7 mouse cellular contexts compared by ENCODE assay signal in the genomic region with DNA sequence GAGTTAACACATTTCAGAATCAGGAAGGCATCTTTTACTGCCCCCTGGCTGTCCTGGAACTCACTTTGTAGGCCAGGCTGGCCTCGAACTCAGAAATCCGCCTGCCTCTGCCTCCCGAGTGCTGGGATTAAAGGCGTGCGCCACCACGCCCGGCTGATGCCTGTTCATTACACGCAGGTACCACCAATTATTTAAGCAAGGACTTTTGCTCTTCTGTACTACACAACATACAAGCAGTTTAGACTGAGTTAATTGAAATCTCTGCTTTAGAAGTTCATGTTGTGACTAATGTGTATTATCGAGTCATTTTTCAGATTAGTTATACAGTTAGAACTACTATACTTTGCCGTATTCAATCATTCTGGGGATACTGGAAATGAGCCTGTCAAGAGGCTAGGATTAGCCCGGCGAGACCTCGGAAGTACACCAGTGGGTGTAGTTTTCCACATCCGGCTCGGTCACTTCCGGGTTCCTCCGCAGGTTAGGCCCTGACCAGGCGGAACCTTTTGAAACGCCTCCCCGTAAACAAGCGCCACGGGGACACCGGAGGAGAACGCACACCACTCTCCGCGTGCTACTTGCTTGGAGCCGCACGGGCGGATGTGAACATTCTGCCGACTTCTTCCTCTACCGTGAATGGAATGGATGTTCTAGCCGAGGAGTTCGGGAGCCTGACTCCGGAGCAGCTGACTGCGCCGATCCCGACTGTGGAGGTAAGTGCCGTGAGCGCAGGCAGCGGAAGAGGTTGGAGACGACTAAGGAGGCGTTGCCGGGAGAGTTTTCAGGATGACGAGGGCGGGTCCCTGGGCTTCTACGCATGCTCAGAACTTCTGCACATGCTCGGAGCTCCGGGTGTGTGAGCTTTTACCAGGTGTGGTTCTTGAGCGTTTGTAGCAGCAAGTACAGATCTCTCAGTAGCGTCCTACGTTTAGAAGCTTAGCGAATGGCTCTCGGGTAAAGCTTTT. TPM values are rescaled to one million over a fixed set of nuclear protein-coding genes. Genes with fewer than 3 reads are reported as not detected.
DNase-seq lines count a peak whose midpoint lies in the region; ATAC-seq lines count a peak whose summit lies in the region.

A gene (plus strand): TSS at position 467 of the 965 bp plus-strand sequence.

- no peaks in the 10 kb centered on the region for H3K27me3 ChIP-seq in embryonic facial prominence, embryonic 11.5 days (ENCODE audit: control insufficient read depth, insufficient read depth, low read length)
- no peaks in the 10 kb centered on the region for H3K27me3 ChIP-seq in limb, embryonic 10.5 days (ENCODE audit: low read depth, poor library complexity, severe bottlenecking)
- H3K27me3 ChIP-seq in midbrain, embryonic 13.5 days, result no peaks in the 10 kb centered on the region

- ATAC-seq in embryonic facial prominence, embryonic 11.5 days (replicated peaks; ENCODE audit: insufficient number of reproducible peaks, low FRiP score, low TSS enrichment, low read depth), result peak; percentile 95
- peak; percentile 97 for ATAC-seq in granulocyte monocyte progenitor cell, adult 5-6 weeks (replicated peaks; ENCODE audit: poor library complexity, severe bottlenecking)
- ATAC-seq in midbrain, embryonic 13.5 days, result peak; percentile 99

- peak within 1 kb of the TSS; percentile 49 for H3K4me3 ChIP-seq in embryonic facial prominence, embryonic 11.5 days (ENCODE audit: low read depth, low read length)
- peak within 1 kb of the TSS; percentile 81 for H3K4me3 ChIP-seq in limb, embryonic 10.5 days
- H3K4me3 ChIP-seq in midbrain, embryonic 13.5 days (replicated peaks), result peak within 1 kb of the TSS; percentile 73

- H3K27ac ChIP-seq in embryonic facial prominence, embryonic 11.5 days (replicated peaks; ENCODE audit: low read depth, low read length), result peak within 1 kb of the TSS; percentile 80
- H3K27ac ChIP-seq in limb, embryonic 10.5 days, result peak within 1 kb of the TSS; percentile 90
- peak within 1 kb of the TSS; percentile 94 for H3K27ac ChIP-seq in midbrain, embryonic 13.5 days

- peak within 1 kb of the TSS; percentile 70 for H3K4me2 ChIP-seq in embryonic facial prominence, embryonic 11.5 days (ENCODE audit: low read depth, low read length)
- H3K4me2 ChIP-seq in midbrain, embryonic 13.5 days (replicated peaks), result peak within 1 kb of the TSS; percentile 81

- H3K9ac ChIP-seq in embryonic facial prominence, embryonic 11.5 days (replicated peaks; ENCODE audit: low read length), result peak within 1 kb of the TSS; percentile 57
- H3K9ac ChIP-seq in midbrain, embryonic 13.5 days (replicated peaks), result peak within 1 kb of the TSS; percentile 77

- H3K36me3 ChIP-seq in embryonic facial prominence, embryonic 11.5 days (replicated peaks; ENCODE audit: control insufficient read depth, insufficient read depth, low read depth, low read length), result no peaks in the 10 kb centered on the region
- H3K36me3 ChIP-seq in limb, embryonic 10.5 days, result no peaks in the 10 kb centered on the region
- no peaks in the 10 kb centered on the region for H3K36me3 ChIP-seq in midbrain, embryonic 13.5 days

- no peaks in the 10 kb centered on the region for H3K9me3 ChIP-seq in embryonic facial prominence, embryonic 11.5 days (replicated peaks; ENCODE audit: control insufficient read depth, low read length)
- no peaks in the 10 kb centered on the region for H3K9me3 ChIP-seq in limb, embryonic 10.5 days (replicated peaks)
- no peaks in the 10 kb centered on the region for H3K9me3 ChIP-seq in midbrain, embryonic 13.5 days

- 8% methylated on average over 53 of the region's 53 CpGs for WGBS in embryonic facial prominence, embryonic 11.5 days
- WGBS in limb, embryonic 10.5 days, result 7% methylated on average over 53 of the region's 53 CpGs
- WGBS in midbrain, embryonic 13.5 days, result 7% methylated on average over 53 of the region's 53 CpGs

- peak; percentile 96 for DNase-seq in adrenal gland, postnatal 14 days
- peak; percentile 95 for DNase-seq in embryonic facial prominence, embryonic 11.5 days (ENCODE audit: low spot score)
- peak; percentile 95 for DNase-seq in kidney, adult 11 months
- DNase-seq in limb, embryonic 10.5 days (ENCODE audit: low spot score), result peak; percentile 94
- peak; percentile 83 for DNase-seq in spleen, adult 12 weeks (ENCODE audit: low spot score)

- H3K4me1 ChIP-seq in embryonic facial prominence, embryonic 11.5 days (ENCODE audit: control insufficient read depth, insufficient read depth, low read length), result no peaks in the 10 kb centered on the region
- peaks cover 16% of the 10 kb centered on the region for H3K4me1 ChIP-seq in limb, embryonic 10.5 days
- H3K4me1 ChIP-seq in midbrain, embryonic 13.5 days (replicated peaks), result peaks cover 15% of the 10 kb centered on the region

RNA-seq across cellular contexts. Expression of the gene that starts here (rescaled TPM):
- total RNA-seq in adrenal gland, postnatal 14 days (2021), result 26.8 and 31.2 TPM in 2 replicates
- polyA plus RNA-seq in embryonic facial prominence, embryonic 11.5 days (2014; fragmentation: Nextera tagmentation; extraction: Ambion mirVana), result 19.6 and 20.1 TPM in 2 replicates
- 26.2 and 29.8 TPM in 2 replicates for total RNA-seq in granulocyte monocyte progenitor cell, adult 5-6 weeks (2014; fragmentation: Nextera tagmentation)
- 32.8 and 46.9 TPM in 2 replicates for total RNA-seq in granulocyte monocyte progenitor cell, adult 5-6 weeks (2017)
- 17.4 and 20.3 TPM in 2 replicates for polyA plus RNA-seq in limb, embryonic 10.5 days (2016; fragmentation: Nextera tagmentation; extraction: Ambion mirVana)
- 17.2 and 18.6 TPM in 2 replicates for polyA plus RNA-seq in midbrain, embryonic 13.5 days (2015; fragmentation: Nextera tagmentation; extraction: Ambion mirVana)

Comparison
In these comparisons a context has a peak if more than half of its experiments do, and no peak if none do; other contexts are left out.
1. Peak in every context shown above with its lines: DNase-seq, ATAC-seq, H3K4me3 ChIP-seq and H3K27ac ChIP-seq.